29 mouse cellular contexts compared by ENCODE assay signal in the genomic region with DNA sequence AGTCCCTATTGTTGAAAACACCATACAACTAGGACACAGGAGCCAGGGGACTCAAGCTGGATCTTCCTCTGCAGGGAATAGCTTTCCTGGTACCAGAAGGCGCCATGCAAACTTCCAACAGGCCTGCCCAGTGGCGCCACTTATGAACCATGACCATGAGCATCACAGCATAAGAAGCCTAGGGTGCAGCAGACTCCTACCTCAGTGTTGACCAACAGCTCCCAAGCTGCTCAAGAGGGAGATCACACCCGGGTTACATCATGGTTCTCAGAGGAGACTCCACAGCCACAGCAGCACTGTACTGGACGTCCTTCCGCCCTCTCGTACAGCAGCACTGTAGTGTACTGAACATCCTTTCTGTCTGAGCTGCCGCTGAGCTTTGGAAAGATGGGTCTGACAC. TPM values are rescaled to one million over a fixed set of nuclear protein-coding genes. Genes with fewer than 3 reads are reported as not detected.
"Had no signal": no experiment of that assay in that cellular context is flagged by ENCODE, and none has a peak within 500 bp of the region (broad histone marks: within the 10 kb centered on the region; RNA-seq: fewer than 3 reads in every experiment).

No protein-coding gene starts in this region.

- H3K27ac ChIP-seq: embryonic facial prominence, embryonic 10.5 days; embryonic facial prominence, embryonic 12.5 days; embryonic facial prominence, embryonic 13.5 days; embryonic facial prominence, embryonic 15.5 days; forebrain, embryonic 10.5 days; forebrain, embryonic 12.5 days; forebrain, embryonic 13.5 days; forebrain, embryonic 15.5 days; heart, adult 2 months had no signal

- H3K9me3 ChIP-seq: embryonic facial prominence, embryonic 10.5 days; embryonic facial prominence, embryonic 12.5 days; embryonic facial prominence, embryonic 13.5 days; embryonic facial prominence, embryonic 15.5 days; forebrain, embryonic 10.5 days; forebrain, embryonic 12.5 days; forebrain, embryonic 13.5 days; forebrain, embryonic 15.5 days had no signal

- H3K27me3 ChIP-seq: embryonic facial prominence, embryonic 12.5 days; embryonic facial prominence, embryonic 13.5 days; embryonic facial prominence, embryonic 15.5 days; forebrain, embryonic 12.5 days; forebrain, embryonic 13.5 days; forebrain, embryonic 15.5 days had no signal

- ATAC-seq: forebrain, embryonic 13.5 days; forebrain, embryonic 14.5 days; forebrain, embryonic 15.5 days; forebrain, embryonic 16.5 days; forebrain, postnatal 0 days had no signal

- H3K36me3 ChIP-seq: embryonic facial prominence, embryonic 10.5 days; embryonic facial prominence, embryonic 12.5 days; embryonic facial prominence, embryonic 13.5 days; embryonic facial prominence, embryonic 15.5 days; forebrain, embryonic 10.5 days; forebrain, embryonic 12.5 days; forebrain, embryonic 15.5 days had no signal

- H3K4me2 ChIP-seq: embryonic facial prominence, embryonic 12.5 days; embryonic facial prominence, embryonic 13.5 days; embryonic facial prominence, embryonic 15.5 days; forebrain, embryonic 12.5 days; forebrain, embryonic 13.5 days; forebrain, embryonic 15.5 days had no signal

- H3K4me3 ChIP-seq: embryonic facial prominence, embryonic 10.5 days; embryonic facial prominence, embryonic 12.5 days; embryonic facial prominence, embryonic 13.5 days; embryonic facial prominence, embryonic 15.5 days; erythroblast, embryonic 14.5 days; forebrain, embryonic 10.5 days; forebrain, embryonic 12.5 days; forebrain, embryonic 13.5 days; forebrain, embryonic 15.5 days; gastrocnemius, adult 2 months; heart, adult 2 months had no signal

- DNase-seq: cerebellum, adult 2 months; cerebellum, adult 8-10 months; cerebellum, adult 9-10 months; cerebellum, adult 9-11 months; cerebellum, postnatal 10 days; cerebellum, postnatal 14 days; cerebellum, postnatal 25 days; cerebellum, postnatal 36 days; embryo, embryonic 11 days; forebrain, postnatal 0 days; gastrocnemius, adult 2 months; gastrocnemius, postnatal 10 days; gastrocnemius, postnatal 14 days; gastrocnemius, postnatal 25 days; gastrocnemius, postnatal 36 days; heart, adult 18-20 months; heart, adult 2 months had no signal

- H3K9ac ChIP-seq: embryonic facial prominence, embryonic 12.5 days; embryonic facial prominence, embryonic 13.5 days; embryonic facial prominence, embryonic 15.5 days; forebrain, embryonic 12.5 days; forebrain, embryonic 13.5 days; forebrain, embryonic 15.5 days; forebrain, postnatal 0 days had no signal

RNA-seq across cellular contexts. Expression of gene Angptl2, which starts 32.5 kb away (rescaled TPM):
- polyA plus RNA-seq: erythroblast, embryonic 14.5 days had no signal

RNA-seq across cellular contexts. Expression of gene Garnl3, which starts 51.9 kb away (rescaled TPM):
- total RNA-seq: granulocyte monocyte progenitor cell, adult 5-6 weeks had no signal
- polyA plus RNA-seq: erythroblast, embryonic 14.5 days had no signal
